Comparison of ENCODE assay signal across 12 mouse cellular contexts in genomic region chr1:128360601-128361000, GRCm38 (mm10). TPM values are rescaled to one million over a fixed set of nuclear protein-coding genes. Genes with fewer than 3 reads are reported as not detected.
DNase-seq lines count a peak whose midpoint lies in the region; ATAC-seq lines count a peak whose summit lies in the region.
"Had no signal": no experiment of that assay in that cellular context is flagged by ENCODE, and none has a peak within 500 bp of the region (broad histone marks: within the 10 kb centered on the region; RNA-seq: fewer than 3 reads in every experiment).

No protein-coding gene starts in this region.

- H3K36me3 ChIP-seq in embryonic facial prominence, embryonic 14.5 days (ENCODE audit: control insufficient read depth, insufficient read depth, low read length): peaks cover 43% of the 10 kb centered on the region
- H3K36me3 ChIP-seq in embryonic facial prominence, embryonic 10.5 days (replicated peaks): peaks cover 56% of the 10 kb centered on the region

- ATAC-seq in embryonic facial prominence, embryonic 14.5 days (ENCODE audit: low read depth): no peak

- H3K4me3 ChIP-seq in embryonic facial prominence, embryonic 14.5 days (ENCODE audit: low read depth, low read length): no peak overlapping the region
- no peak overlapping the region for H3K4me3 ChIP-seq in embryonic facial prominence, embryonic 10.5 days

- peak; percentile 26 for DNase-seq in embryonic facial prominence, embryonic 14.5 days (ENCODE audit: low spot score)
- no peak for DNase-seq in embryonic facial prominence, embryonic 10.5 days (ENCODE audit: low spot score)
- peak; percentile 43 for DNase-seq in right cerebral cortex, adult 18-20 months
- no peak for DNase-seq in right cerebral cortex, postnatal 4 days
- DNase-seq in left cerebral cortex, postnatal 14 days (ENCODE audit: low spot score in 2 of 2): peak; percentile 49 to 55
- DNase-seq in telencephalon, adult 2 months (ENCODE audit: low read depth, low spot score): peak; percentile 71
- no peak for DNase-seq in B cell, adult 2 months
- DNase-seq in embryo, embryonic 10 days (ENCODE audit: low spot score): no peak

- H3K27me3 ChIP-seq in embryonic facial prominence, embryonic 14.5 days (replicated peaks; ENCODE audit: control insufficient read depth, insufficient read depth, low read length): no peaks in the 10 kb centered on the region
- no peaks in the 10 kb centered on the region for H3K27me3 ChIP-seq in embryonic facial prominence, embryonic 10.5 days (replicated peaks; ENCODE audit: low read depth, poor library complexity, severe bottlenecking)
- H3K27me3 ChIP-seq: hindbrain, embryonic 13.5 days; limb, embryonic 13.5 days; midbrain, embryonic 13.5 days had no signal

- no peak overlapping the region for H3K9ac ChIP-seq in embryonic facial prominence, embryonic 14.5 days (ENCODE audit: low read depth, low read length)
- H3K9ac ChIP-seq: hindbrain, embryonic 13.5 days; midbrain, embryonic 13.5 days had no signal

- H3K4me1 ChIP-seq in embryonic facial prominence, embryonic 14.5 days (ENCODE audit: control insufficient read depth, insufficient read depth, low read length): 0 out of 2 replicates have a peak, but pooled peaks cover 11% of the 10 kb centered on the region
- peaks cover 26% of the 10 kb centered on the region for H3K4me1 ChIP-seq in embryonic facial prominence, embryonic 10.5 days

- no peaks in the 10 kb centered on the region for H3K9me3 ChIP-seq in embryonic facial prominence, embryonic 14.5 days (ENCODE audit: control insufficient read depth, low read length)
- no peaks in the 10 kb centered on the region for H3K9me3 ChIP-seq in embryonic facial prominence, embryonic 10.5 days
- H3K9me3 ChIP-seq: hindbrain, embryonic 13.5 days; limb, embryonic 13.5 days; midbrain, embryonic 13.5 days had no signal

- intact Hi-C loops in left cerebral cortex, postnatal 14 days (cut with DNase I): no loop called here

- no peak overlapping the region for H3K27ac ChIP-seq in embryonic facial prominence, embryonic 14.5 days (replicated peaks; ENCODE audit: low read depth, low read length)
- no peak overlapping the region for H3K27ac ChIP-seq in embryonic facial prominence, embryonic 10.5 days (replicated peaks)
- H3K27ac ChIP-seq: hindbrain, embryonic 13.5 days; kidney, postnatal 0 days; limb, embryonic 13.5 days; midbrain, embryonic 13.5 days had no signal

- no peak overlapping the region for H3K4me2 ChIP-seq in embryonic facial prominence, embryonic 14.5 days (ENCODE audit: low read depth, low read length)

- WGBS in embryonic facial prominence, embryonic 14.5 days: 46% methylated on average over 2 of the region's 2 CpGs
- 80% methylated on average over 2 of the region's 2 CpGs for whole genome bisulfite sequencing in embryonic facial prominence, embryonic 10.5 days

RNA-seq across cellular contexts. Expression of gene Mcm6, which starts 1.1 kb away (rescaled TPM):
- 185 and 216 TPM in 2 replicates for polyA plus RNA-seq in embryonic facial prominence, embryonic 14.5 days (2014; fragmentation: Nextera tagmentation; extraction: Ambion mirVana)
- polyA plus RNA-seq in embryonic facial prominence, embryonic 10.5 days (2016; fragmentation: Nextera tagmentation; extraction: Ambion mirVana): 308 and 329 TPM in 2 replicates
- total RNA-seq in left cerebral cortex, postnatal 14 days (2021): 10 to 100 TPM in 1 of 2 experiments, 1 to 10 TPM in 1; 7.1 to 10.3 TPM

RNA-seq across cellular contexts. Expression of gene Lct, which starts 32.5 kb away (rescaled TPM):
- polyA plus RNA-seq in embryonic facial prominence, embryonic 14.5 days (2014; fragmentation: Nextera tagmentation; extraction: Ambion mirVana): 0.13 and 0.37 TPM in 2 replicates
- 0.31 and 0.55 TPM in 2 replicates for polyA plus RNA-seq in embryonic facial prominence, embryonic 10.5 days (2016; fragmentation: Nextera tagmentation; extraction: Ambion mirVana)
- 1 to 10 TPM; 5.9 to 7.2 TPM for total RNA-seq in left cerebral cortex, postnatal 14 days (2021)

RNA-seq across cellular contexts. Expression of gene Dars, which starts 56.6 kb away (rescaled TPM):
- polyA plus RNA-seq in embryonic facial prominence, embryonic 14.5 days (2014; fragmentation: Nextera tagmentation; extraction: Ambion mirVana): 97.8 and 104 TPM in 2 replicates
- 168 and 182 TPM in 2 replicates for polyA plus RNA-seq in embryonic facial prominence, embryonic 10.5 days (2016; fragmentation: Nextera tagmentation; extraction: Ambion mirVana)
- 10 to 100 TPM; 58.5 to 63.3 TPM for total RNA-seq in left cerebral cortex, postnatal 14 days (2021)

Comparison
In these comparisons a context has a peak if more than half of its experiments do, and no peak if none do; other contexts are left out.
1. DNase-seq: peak in embryonic facial prominence, embryonic 14.5 days (single experiment), right cerebral cortex, adult 18-20 months (single experiment), left cerebral cortex, postnatal 14 days (2 of 2) and telencephalon, adult 2 months (single experiment); none in embryonic facial prominence, embryonic 10.5 days (single experiment), right cerebral cortex, postnatal 4 days (single experiment), B cell, adult 2 months (0 of 2) and embryo, embryonic 10 days (single experiment).